Mouse (Mus musculus): ENCODE results near the gene Ilvbl. TPM values are rescaled to one million over a fixed set of nuclear protein-coding genes. Genes with fewer than 3 reads are reported as not detected.

Ilvbl gene
- polyA plus RNA-seq, 1 experiment from 2014 or later, result 52.4 TPM

DNA sequence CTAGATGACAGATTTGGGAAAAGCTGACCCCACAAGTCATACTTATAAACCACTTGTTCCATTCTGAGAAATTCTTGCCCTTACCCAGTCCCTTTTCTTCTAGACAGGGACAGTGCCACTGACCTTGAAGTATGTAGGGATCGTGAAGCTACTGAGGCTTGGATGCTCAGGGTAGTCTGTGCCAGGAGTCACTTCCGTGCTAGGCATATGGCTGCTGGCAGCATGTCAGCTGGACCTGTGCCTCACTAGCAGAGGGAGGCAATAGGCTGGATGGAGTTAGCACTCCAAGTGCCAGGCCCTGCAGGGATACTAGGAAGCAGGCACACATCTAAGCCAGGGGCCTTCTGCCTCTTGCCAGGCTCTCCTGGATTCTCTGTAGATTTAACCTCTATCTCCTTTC is 1.5 kb downstream of the Ilvbl start:
- Histone ChIP-seq H3K4me1 (peaks cover 23% of the 10 kb centered on the region), H3K27me3 (replicated peaks) (no peaks in the 10 kb centered on the region), H3K27ac (replicated peaks) (peak overlapping the region; percentile 93), H3K36me3 (peaks cover 45% of the 10 kb centered on the region), H3K9me3 (no peaks in the 10 kb centered on the region), H3K4me2 (peak overlapping the region; percentile 81), H3K9ac (peak overlapping the region; percentile 84), H3K4me3 (peak overlapping the region; percentile 62)
- WGBS, result 33% methylated on average over 2 of the region's 2 CpGs
- no peak for ATAC-seq (ENCODE audit: extremely low read depth, insufficient number of reproducible peaks, low FRiP score, low TSS enrichment)

DNA sequence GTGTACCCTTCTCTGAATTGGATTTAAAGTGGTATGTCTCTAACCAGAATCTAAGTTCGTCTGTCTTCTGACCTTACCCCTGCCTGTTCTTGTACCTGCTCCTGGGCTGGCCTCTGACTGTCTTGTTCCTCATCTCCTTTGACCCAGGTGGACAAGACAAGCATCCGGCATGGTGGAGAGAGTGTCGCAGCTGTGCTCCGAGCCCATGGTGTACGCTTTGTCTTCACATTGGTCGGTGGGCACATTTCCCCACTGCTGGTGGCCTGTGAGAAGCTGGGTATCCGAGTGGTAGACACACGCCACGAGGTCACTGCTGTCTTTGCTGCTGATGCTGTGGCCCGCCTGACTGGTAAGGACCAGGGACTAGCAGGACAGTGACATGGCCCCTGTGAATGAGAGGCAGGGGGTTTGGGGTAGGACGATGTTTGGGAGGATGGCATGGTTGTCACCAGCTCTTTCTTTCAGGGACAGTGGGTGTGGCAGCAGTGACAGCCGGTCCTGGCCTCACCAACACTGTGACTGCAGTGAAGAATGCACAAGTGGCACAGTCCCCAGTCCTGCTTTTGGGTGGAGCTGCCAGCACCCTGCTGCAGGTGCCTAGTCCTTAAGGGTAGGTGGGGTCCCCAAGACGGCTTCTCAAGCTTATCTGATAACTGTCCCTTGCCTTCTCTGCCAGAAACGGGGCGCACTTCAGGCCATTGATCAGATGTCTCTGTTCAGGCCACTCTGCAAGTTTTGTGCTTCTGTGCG is 2.5 kb downstream of the Ilvbl start:
- peaks cover 54% of the 10 kb centered on the region for H3K36me3 ChIP-seq
- H3K27me3 ChIP-seq (replicated peaks), result no peaks in the 10 kb centered on the region
- no peak overlapping the region for H3K4me3 ChIP-seq
- peak overlapping the region; percentile 81; the same call in 1 of the 2 replicates for H3K4me2 ChIP-seq
- H3K9ac ChIP-seq, result no peak overlapping the region; the same call in 1 of the 2 replicates
- H3K4me1 ChIP-seq, result peaks cover 23% of the 10 kb centered on the region
- 88% methylated on average over 16 of the region's 16 CpGs for WGBS
- H3K9me3 ChIP-seq, result no peaks in the 10 kb centered on the region
- ATAC-seq (ENCODE audit: extremely low read depth, insufficient number of reproducible peaks, low FRiP score, low TSS enrichment), result no peak
- H3K27ac ChIP-seq (replicated peaks), result peak overlapping the region; percentile 93

DNA sequence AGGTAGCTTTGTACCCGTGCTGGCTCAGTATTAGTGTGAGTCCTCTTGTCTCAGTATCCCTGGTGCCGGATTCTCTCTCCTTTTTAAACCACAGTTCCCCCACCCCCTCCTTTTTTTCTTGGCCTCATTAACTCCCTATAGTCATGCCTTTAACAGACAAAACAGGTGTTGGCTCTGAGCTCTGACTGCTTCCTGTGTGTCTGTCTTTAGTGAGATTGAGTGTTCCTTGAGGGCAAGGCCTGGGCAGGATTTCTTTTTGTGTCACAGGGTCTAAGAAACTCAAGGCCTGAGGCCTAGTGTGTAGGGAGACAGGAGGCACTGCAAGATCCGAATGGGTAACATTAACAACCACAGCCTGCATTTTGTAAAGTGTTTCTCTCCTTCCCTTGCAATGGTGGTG is 4.1 kb downstream of the Ilvbl start:
- H3K27me3 ChIP-seq (replicated peaks), result no peaks in the 10 kb centered on the region
- peaks cover 23% of the 10 kb centered on the region for H3K4me1 ChIP-seq
- no peak for ATAC-seq (ENCODE audit: extremely low read depth, insufficient number of reproducible peaks, low FRiP score, low TSS enrichment)
- H3K27ac ChIP-seq (replicated peaks), result no peak overlapping the region
- WGBS, result 78% methylated on average over 3 of the region's 3 CpGs
- H3K36me3 ChIP-seq, result peaks cover 70% of the 10 kb centered on the region
- no peak overlapping the region for H3K4me3 ChIP-seq
- H3K4me2 ChIP-seq, result no peak overlapping the region
- no peak overlapping the region for H3K9ac ChIP-seq
- H3K9me3 ChIP-seq, result no peaks in the 10 kb centered on the region

DNA sequence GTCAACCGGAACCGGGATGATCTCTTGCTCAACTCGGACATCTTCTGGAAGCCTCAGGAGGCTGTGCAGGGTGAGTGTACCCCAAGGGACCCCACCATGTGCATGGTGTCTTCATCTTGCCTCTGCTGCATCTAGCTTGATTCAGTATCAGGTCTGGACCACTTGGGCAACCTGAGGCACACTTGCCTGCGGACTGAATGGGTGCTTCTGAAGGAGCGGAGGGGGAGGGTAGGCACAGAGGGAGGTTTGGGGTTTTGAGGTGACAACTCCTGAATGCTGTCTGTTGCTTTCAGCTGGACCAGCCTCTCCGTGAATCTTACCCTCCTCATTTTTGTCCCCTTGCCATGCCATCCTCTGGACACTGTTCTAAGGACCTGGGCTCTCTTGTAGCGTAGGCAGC is 7.0 kb downstream of the Ilvbl start:
- Histone ChIP-seq H3K4me2 (no peak overlapping the region), H3K27me3 (replicated peaks) (no peaks in the 10 kb centered on the region), H3K4me1 (peaks cover 7% of the 10 kb centered on the region), H3K36me3 (peaks cover 99% of the 10 kb centered on the region), H3K9ac (no peak overlapping the region), H3K9me3 (no peaks in the 10 kb centered on the region), H3K4me3 (no peak overlapping the region), H3K27ac (replicated peaks) (no peak overlapping the region)
- no peak for ATAC-seq (ENCODE audit: extremely low read depth, insufficient number of reproducible peaks, low FRiP score, low TSS enrichment)
- WGBS, result 85% methylated on average over 7 of the region's 7 CpGs

DNA sequence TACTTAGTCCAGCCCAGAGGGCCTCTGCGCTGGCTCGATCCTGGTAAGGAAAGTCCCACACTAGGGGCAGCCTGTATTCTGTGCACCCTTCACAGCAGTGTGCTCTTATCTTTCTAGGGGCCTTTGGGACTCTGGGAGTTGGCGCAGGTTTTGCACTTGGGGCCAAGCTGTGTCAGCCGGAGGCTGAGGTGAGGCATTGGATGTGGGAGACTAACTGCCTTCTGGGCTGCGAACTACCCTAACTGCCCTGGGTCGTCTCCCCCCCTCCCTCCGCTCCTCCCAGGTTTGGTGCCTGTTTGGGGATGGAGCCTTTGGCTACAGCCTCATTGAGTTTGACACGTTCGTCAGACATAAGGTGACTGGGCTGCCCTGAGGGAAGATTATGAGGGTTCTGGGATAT is 9.2 kb downstream of the Ilvbl start:
- no peaks in the 10 kb centered on the region for H3K27me3 ChIP-seq (replicated peaks)
- no peak overlapping the region for H3K9ac ChIP-seq
- H3K4me2 ChIP-seq, result no peak overlapping the region
- WGBS, result 61% methylated on average over 9 of the region's 9 CpGs
- peaks cover 98% of the 10 kb centered on the region for H3K36me3 ChIP-seq
- no peaks in the 10 kb centered on the region for H3K9me3 ChIP-seq
- ATAC-seq (ENCODE audit: extremely low read depth, insufficient number of reproducible peaks, low FRiP score, low TSS enrichment), result no peak
- H3K4me3 ChIP-seq, result no peak overlapping the region
- H3K4me1 ChIP-seq, result no peaks in the 10 kb centered on the region
- no peak overlapping the region for H3K27ac ChIP-seq (replicated peaks)

DNA sequence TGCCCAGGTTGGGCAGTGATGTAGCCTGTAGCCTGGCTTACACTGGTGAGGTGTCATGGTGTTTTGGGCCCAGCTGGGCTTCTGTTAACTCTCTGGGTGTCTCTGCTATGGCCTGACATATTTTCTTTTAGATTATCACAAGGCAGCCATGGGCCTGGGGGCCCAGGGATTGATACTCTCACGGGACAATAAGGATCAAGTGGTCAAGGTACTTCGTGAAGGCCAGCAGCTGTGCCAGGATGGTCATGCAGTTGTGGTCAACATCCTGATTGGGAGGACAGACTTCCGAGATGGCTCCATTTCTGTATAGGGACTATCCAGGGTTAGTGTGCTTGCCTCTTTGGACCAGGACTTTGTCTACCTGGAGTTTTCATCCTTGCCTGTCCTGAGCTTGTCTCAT is 9.8 kb downstream of the Ilvbl start:
- Histone ChIP-seq H3K36me3 (peaks cover 98% of the 10 kb centered on the region), H3K4me2 (no peak overlapping the region), H3K9ac (no peak overlapping the region), H3K4me3 (no peak overlapping the region), H3K4me1 (no peaks in the 10 kb centered on the region), H3K27ac (replicated peaks) (no peak overlapping the region), H3K27me3 (replicated peaks) (no peaks in the 10 kb centered on the region), H3K9me3 (no peaks in the 10 kb centered on the region)
- no peak for ATAC-seq (ENCODE audit: extremely low read depth, insufficient number of reproducible peaks, low FRiP score, low TSS enrichment)
- WGBS, result 54% methylated on average over 3 of the region's 3 CpGs

DNA sequence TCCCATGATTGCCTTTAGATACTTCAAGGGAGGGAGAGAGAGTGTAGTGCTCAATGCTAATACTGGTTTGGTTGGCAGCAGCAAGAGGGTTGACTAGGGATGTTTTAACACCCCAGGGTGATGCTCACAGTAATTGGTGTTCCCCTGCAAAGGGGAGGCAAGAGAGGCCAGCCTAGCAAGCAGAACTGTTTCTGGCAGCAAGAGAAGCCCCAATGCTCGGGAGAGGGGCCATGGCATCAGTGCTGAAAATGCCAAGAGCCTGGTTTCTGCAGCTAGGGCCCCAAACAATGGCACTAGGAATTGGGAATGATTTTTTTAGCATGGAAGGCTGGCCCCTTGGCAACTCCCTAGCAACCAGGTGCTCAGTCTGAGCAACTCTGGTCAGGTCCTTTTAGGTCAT is 10.8 kb downstream of the Ilvbl start:
- Histone ChIP-seq H3K27me3 (replicated peaks) (no peaks in the 10 kb centered on the region), H3K4me2 (no peak overlapping the region), H3K9me3 (no peaks in the 10 kb centered on the region), H3K4me3 (no peak overlapping the region), H3K27ac (replicated peaks) (no peak overlapping the region), H3K9ac (no peak overlapping the region), H3K4me1 (peaks cover 6% of the 10 kb centered on the region), H3K36me3 (peaks cover 98% of the 10 kb centered on the region)
- no peak for ATAC-seq (ENCODE audit: extremely low read depth, insufficient number of reproducible peaks, low FRiP score, low TSS enrichment)
- 71% methylated on average over 1 of the region's 1 CpGs for WGBS

DNA sequence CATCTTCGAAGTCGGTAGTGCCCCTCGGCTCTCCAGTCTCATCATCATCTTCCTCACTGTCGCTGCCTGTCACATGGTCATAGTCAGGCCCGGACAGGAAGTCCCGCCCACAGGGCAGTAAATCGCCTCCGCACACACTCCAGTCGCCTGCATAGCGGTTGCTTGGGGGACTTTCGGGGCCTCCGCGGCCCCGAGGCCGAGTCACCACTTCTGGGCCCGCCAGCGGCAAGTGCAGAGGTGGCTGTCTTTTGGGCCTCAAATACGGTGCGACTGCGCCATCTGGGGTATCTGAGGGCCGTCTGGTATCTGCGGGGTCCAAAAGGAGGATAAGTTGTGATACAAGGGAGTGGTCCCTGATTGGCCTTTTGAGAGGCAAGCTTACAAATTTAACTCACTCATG is 11.5 kb downstream of the Ilvbl start:
- Histone ChIP-seq H3K4me2 (no peak overlapping the region), H3K36me3 (peaks cover 93% of the 10 kb centered on the region), H3K4me3 (no peak overlapping the region), H3K27ac (replicated peaks) (no peak overlapping the region), H3K4me1 (peaks cover 12% of the 10 kb centered on the region), H3K27me3 (replicated peaks) (no peaks in the 10 kb centered on the region), H3K9me3 (no peaks in the 10 kb centered on the region), H3K9ac (no peak overlapping the region)
- 82% methylated on average over 22 of the region's 22 CpGs for WGBS
- no peak for ATAC-seq (ENCODE audit: extremely low read depth, insufficient number of reproducible peaks, low FRiP score, low TSS enrichment)

DNA sequence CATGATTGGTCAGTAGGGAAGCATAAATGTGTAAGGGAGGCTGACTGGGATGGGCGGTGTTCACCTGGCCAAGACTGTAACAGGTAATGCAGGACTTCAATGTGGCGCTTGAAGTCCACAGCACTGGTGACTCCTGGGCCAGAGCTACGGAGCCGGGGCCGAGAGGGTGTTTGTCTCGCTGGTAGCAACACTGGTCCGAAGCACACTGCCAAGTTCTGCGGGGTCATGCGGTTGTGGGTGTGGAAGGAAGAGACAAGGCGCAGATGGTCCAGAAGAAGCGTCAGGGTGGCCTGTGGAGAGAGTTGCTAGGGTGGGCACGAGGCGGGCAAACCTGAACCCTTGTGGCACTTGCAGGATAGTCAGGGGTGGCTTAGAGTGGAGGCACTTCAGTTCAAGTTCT is 11.9 kb downstream of the Ilvbl start:
- 92% methylated on average over 13 of the region's 13 CpGs for WGBS
- Histone ChIP-seq H3K4me1 (peaks cover 15% of the 10 kb centered on the region), H3K4me2 (no peak overlapping the region), H3K9ac (no peak overlapping the region), H3K9me3 (no peaks in the 10 kb centered on the region), H3K36me3 (peaks cover 89% of the 10 kb centered on the region), H3K27me3 (replicated peaks) (no peaks in the 10 kb centered on the region), H3K27ac (replicated peaks) (no peak overlapping the region), H3K4me3 (no peak overlapping the region)
- ATAC-seq (ENCODE audit: extremely low read depth, insufficient number of reproducible peaks, low FRiP score, low TSS enrichment), result no peak

DNA sequence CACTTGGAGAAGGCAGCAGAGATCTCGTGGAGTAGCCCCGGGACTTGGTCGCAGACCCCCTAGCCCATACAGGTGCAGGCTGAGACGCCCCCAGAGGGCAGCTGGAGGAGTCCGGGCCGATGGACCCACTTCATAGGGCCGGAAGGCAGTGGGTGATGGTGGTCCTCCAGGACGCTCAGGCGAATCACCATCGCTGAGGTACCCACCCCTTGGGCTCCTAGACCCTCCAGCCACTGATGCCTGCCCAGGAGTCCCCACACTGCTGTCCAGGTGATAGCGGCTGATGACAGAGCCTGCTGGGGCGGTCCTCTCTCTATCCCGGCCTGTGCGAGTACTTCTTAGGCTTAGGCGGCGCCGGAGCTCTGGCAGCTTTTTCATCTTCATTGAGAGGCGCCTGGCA is 15.1 kb downstream of the Ilvbl start:
- 92% methylated on average over 18 of the region's 18 CpGs for WGBS
- ATAC-seq (ENCODE audit: extremely low read depth, insufficient number of reproducible peaks, low FRiP score, low TSS enrichment), result no peak
- H3K4me2 ChIP-seq, result no peak overlapping the region
- no peaks in the 10 kb centered on the region for H3K9me3 ChIP-seq
- H3K4me3 ChIP-seq, result no peak overlapping the region
- H3K9ac ChIP-seq, result no peak overlapping the region
- no peaks in the 10 kb centered on the region for H3K27me3 ChIP-seq (replicated peaks)
- H3K4me1 ChIP-seq, result peaks cover 15% of the 10 kb centered on the region
- no peak overlapping the region for H3K27ac ChIP-seq (replicated peaks)
- peaks cover 56% of the 10 kb centered on the region for H3K36me3 ChIP-seq

DNA sequence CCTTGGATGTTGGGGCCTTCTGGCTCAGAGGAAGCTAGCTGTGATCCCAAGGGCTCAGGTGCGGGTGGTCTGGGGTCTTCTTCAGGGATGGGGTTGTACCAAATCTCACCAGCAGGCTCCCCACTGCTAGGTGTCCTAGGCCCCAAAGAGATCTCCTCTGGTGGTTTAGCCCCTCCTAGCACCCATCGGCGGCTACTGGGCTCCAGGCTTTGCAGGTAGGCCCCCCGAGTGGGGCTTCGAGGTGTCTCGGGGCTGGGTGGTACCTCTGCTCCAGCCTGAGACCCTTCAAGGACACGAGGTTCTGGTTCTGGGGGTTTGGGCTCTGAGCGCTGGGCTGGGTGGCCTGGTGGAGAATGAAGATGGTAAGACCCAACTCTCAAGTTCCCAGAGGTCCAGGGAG is 15.8 kb downstream of the Ilvbl start:
- Histone ChIP-seq H3K36me3 (peaks cover 50% of the 10 kb centered on the region), H3K4me2 (peak overlapping the region; percentile 86), H3K9me3 (no peaks in the 10 kb centered on the region), H3K27ac (replicated peaks) (0 out of 2 replicates have a peak overlapping the region, but pooled peaks have one; percentile 95), H3K4me1 (peaks cover 15% of the 10 kb centered on the region), H3K27me3 (replicated peaks) (no peaks in the 10 kb centered on the region), H3K9ac (peak overlapping the region; percentile 94), H3K4me3 (peak overlapping the region; percentile 89; the same call in 1 of the 2 replicates)
- 85% methylated on average over 8 of the region's 8 CpGs for WGBS
- no peak for ATAC-seq (ENCODE audit: extremely low read depth, insufficient number of reproducible peaks, low FRiP score, low TSS enrichment)

DNA sequence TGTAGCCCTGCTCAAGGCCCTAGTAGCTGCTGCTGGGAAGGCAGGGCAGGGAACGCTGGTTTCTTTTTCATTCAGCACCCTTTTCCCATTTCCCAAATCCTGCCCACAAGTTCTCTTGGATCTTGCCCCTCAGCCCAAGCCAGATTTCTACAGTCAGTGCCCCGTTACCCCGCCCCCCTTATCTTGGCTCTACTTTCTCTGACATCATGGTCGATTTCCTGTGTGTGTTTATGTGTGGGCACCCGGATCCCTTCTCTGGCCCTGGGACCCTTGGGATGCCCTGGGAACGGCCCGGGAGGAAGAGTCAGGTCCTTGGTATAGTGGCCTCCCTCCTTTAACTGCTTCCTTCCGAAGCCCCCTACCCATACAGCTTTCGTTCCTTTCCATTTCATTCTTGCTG is 16.6 kb downstream of the Ilvbl start:
- no peaks in the 10 kb centered on the region for H3K9me3 ChIP-seq
- H3K4me1 ChIP-seq, result peaks cover 15% of the 10 kb centered on the region
- H3K36me3 ChIP-seq, result peaks cover 42% of the 10 kb centered on the region
- WGBS, result 14% methylated on average over 9 of the region's 9 CpGs
- H3K27ac ChIP-seq (replicated peaks), result peak overlapping the region; percentile 95
- peak overlapping the region; percentile 86 for H3K4me2 ChIP-seq
- peak overlapping the region; percentile 89 for H3K4me3 ChIP-seq
- ATAC-seq (ENCODE audit: extremely low read depth, insufficient number of reproducible peaks, low FRiP score, low TSS enrichment), result no peak
- H3K27me3 ChIP-seq (replicated peaks), result no peaks in the 10 kb centered on the region
- H3K9ac ChIP-seq, result peak overlapping the region; percentile 94
